Mouse (Mus musculus) limb, embryonic 14.5 days (tissue): ENCODE data around the gene Pax8. TPM values are rescaled to one million over a fixed set of nuclear protein-coding genes. Genes with fewer than 3 reads are reported as not detected.

ENCODE experiments used
- ATAC-seq: fragments of 200-750 bp; cut with Nextera tagmentation; 2 replicates; pipeline ENCODE4 v1.8.0; 2017; ENCODE audit warnings: low read depth, moderate number of reproducible peaks, moderate TSS enrichment; ENCODE audit not compliant: low FRiP score
- DNase-seq: peaks from one replicate; pipeline ENCODE4 v3.0.0-alpha.2; 2015; ENCODE audit warnings: low spot score
- H3K27ac ChIP-seq: fragments of 300-500 bp; sonication (generic); replicated peaks from 2 replicates; pipeline ENCODE4 v1.5.1; 2014; ENCODE audit warnings: low read depth, mild to moderate bottlenecking, low read length, moderate library complexity, mixed read lengths
- H3K27me3 ChIP-seq: fragments of 300-500 bp; sonication (generic); 2 replicates; pipeline ENCODE4 v1.6.1; 2014; ENCODE audit warnings: low read length, mixed read lengths; ENCODE audit not compliant: control insufficient read depth, insufficient read depth
- H3K36me3 ChIP-seq: fragments of 300-500 bp; sonication (generic); 2 replicates; pipeline ENCODE4 v1.6.1; 2014; ENCODE audit warnings: mild to moderate bottlenecking, low read length, moderate library complexity, mixed read lengths; ENCODE audit not compliant: control insufficient read depth, insufficient read depth
- H3K4me1 ChIP-seq: fragments of 300-500 bp; sonication (generic); 2 replicates; pipeline ENCODE4 v1.6.1; 2014; ENCODE audit warnings: antibody characterized with exemption, low read length, mixed read lengths; ENCODE audit not compliant: control insufficient read depth, insufficient read depth
- H3K4me2 ChIP-seq: fragments of 300-500 bp; sonication (generic); replicated peaks from 2 replicates; pipeline ENCODE4 v1.6.1; 2014; ENCODE audit warnings: low read depth, mild to moderate bottlenecking, low read length, moderate library complexity; ENCODE audit not compliant: severe bottlenecking
- H3K4me3 ChIP-seq: fragments of 300-500 bp; sonication (generic); replicated peaks from 2 replicates; pipeline ENCODE4 v1.5.1; 2014; ENCODE audit warnings: low read length
- H3K9ac ChIP-seq: fragments of 300-500 bp; sonication (generic); 2 replicates; pipeline ENCODE4 v1.6.1; 2014; ENCODE audit warnings: mild to moderate bottlenecking, low read depth, low read length, moderate library complexity; ENCODE audit not compliant: severe bottlenecking
- H3K9me3 ChIP-seq: fragments of 300-500 bp; sonication (generic); 2 replicates; pipeline ENCODE4 v1.6.1; 2016; ENCODE audit warnings: low read length; ENCODE audit not compliant: control insufficient read depth
- POLR2A ChIP-seq: fragments of 200-500 bp; IDR thresholded peaks from 2 replicates; pipeline ENCODE4 v1.8.0; 2012; ENCODE audit warnings: inconsistent platforms, mild to moderate bottlenecking, moderate library complexity, borderline replicate concordance; ENCODE audit not compliant: insufficient read depth, insufficient read length; ENCODE audit errors: extremely low read depth
- WGBS: fragments of 180-500 bp; shearing (Covaris S2); extraction: QIAGEN DNeasy Blood & Tissue Kit; methylation state at CpG from one replicate; pipeline ENCODE4 v1.1.7; 2014; 5-methylcytosine and 5-hydroxymethylcytosine counted together
- polyA plus RNA-seq, 2 experiments: library from polyadenylated mRNA; depleted of rRNA in 1 of 2; stranded (reverse) in 1 of 2; unstranded in 1 of 2; fragments of >200 nt; fragmentation: Nextera tagmentation in 1 of 2; extraction: Ambion mirVana in 1 of 2; gene quantifications; 2 replicates each; pipeline versions ENCODE4 v1.2.1 to v1.2.3; 2012 to 2014

Pax8 gene
- polyA plus RNA-seq, 2 experiments = not detected

DNA sequence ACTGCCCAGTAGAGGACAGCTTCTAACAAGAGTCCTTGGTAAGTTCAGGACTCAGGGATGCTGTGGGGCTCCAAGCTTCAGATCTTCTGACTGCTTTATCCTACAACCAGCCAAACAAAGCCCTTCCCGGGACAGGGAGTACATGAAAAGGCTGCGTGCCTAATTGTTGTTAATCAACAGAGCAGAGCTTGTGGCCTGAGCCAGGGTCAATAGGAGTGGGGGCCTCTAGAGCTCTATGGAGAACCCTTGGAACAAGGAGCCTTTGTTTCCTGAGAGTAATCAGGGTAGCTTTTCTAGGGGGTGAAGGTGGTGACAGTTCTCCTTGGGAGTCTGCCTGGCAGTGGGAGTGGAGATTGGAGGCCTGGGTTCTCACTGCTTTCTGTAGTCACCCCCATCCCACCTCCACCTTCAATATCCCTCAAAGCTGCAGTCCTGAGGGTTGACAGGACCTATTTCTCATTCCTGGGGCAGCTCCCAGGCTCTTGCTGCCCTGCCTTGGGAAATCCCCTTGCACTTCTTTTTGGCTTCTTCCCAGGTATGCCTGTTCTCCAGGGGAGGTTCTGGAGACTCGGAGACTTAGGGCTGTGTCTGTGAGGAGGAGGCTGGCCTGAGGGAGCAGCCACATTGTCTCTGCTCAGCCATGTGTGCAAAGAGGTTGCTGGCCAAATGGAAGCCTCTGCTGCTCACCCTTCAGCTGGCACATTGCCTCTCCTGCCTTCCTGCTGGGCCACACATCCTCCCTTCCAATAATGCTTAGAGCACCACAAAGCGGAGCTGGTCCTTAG is 67.5 kb downstream of the Pax8 start:
- TF ChIP-seq POLR2A = no peak
- Histone ChIP-seq H3K36me3 (no peaks in the 10 kb centered on the region), H3K4me2 (no peak overlapping the region), H3K9me3 (no peaks in the 10 kb centered on the region), H3K4me3 (no peak overlapping the region), H3K27ac (no peak overlapping the region), H3K27me3 (no peaks in the 10 kb centered on the region), H3K4me1 (no peaks in the 10 kb centered on the region), H3K9ac (no peak overlapping the region)
- ATAC-seq (no peak), DNase-seq (no peak)
- 57% methylated on average over 4 of the region's 4 CpGs for WGBS

DNA sequence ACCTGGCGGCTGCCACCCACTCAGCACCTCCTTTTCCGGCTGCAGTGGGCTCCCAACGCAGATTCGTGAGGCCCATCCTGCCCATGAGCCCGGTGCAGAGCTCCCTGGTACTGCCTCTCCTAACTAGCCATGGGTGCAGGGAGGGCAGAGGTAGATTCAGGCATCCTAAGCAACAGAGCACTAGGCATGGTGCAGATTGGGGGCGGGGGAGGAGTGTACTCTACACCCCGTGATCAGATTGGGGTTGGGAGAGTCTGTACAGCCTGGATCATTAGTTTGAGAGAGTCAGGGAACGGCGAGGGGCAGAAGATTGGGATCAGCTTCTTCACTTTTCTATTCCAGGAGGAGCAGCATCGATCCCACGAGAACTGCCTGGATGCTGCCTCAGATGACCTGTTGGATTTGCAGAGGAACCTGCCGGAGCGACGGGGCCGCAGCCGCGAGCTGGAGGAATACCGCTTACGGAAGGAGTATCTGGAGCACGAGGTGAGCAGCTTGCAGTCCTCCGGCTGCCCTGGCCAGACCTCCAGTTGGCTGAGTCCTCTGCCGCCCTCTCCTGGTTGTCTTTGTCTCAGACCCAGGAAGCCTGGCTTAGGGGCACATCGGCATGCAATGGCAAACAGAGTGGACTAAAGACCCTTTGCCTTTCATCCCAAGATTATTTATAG is 69.9 kb downstream of the Pax8 start:
- Histone ChIP-seq H3K36me3 (no peaks in the 10 kb centered on the region), H3K4me2 (peak overlapping the region; percentile 52), H3K9me3 (no peaks in the 10 kb centered on the region), H3K4me1 (no peaks in the 10 kb centered on the region), H3K27me3 (no peaks in the 10 kb centered on the region), H3K9ac (peak overlapping the region; percentile 50), H3K27ac (no peak overlapping the region), H3K4me3 (peak overlapping the region; percentile 19)
- DNase-seq (peak; percentile 82), ATAC-seq (peak; percentile 84; the same call in 1 of the 2 replicates)
- 12% methylated on average over 21 of the region's 23 CpGs for WGBS
- TF ChIP-seq POLR2A = no peak

DNA sequence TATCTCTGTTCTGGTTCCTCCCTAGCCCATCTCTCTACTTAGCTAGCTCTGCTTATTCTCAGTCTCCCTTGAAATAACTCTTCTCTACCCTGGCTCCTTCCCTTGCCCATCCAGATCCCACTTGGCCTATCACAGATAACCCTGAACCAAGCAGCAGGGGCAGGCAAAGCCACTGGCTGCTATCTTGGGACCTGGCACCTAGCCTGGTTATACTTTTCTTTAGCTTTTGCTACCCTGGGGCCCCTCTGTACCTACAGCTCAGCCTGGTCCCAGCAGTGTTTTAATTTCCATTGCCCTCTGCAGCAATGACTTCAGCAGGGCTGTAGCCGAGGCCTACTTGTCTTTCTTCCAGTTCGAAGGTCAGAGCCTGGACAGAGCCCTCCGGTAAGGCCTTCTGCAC is 74.7 kb downstream of the Pax8 start:
- Histone ChIP-seq H3K4me3 (no peak overlapping the region), H3K9ac (no peak overlapping the region), H3K27ac (no peak overlapping the region), H3K4me2 (no peak overlapping the region), H3K4me1 (no peaks in the 10 kb centered on the region), H3K27me3 (no peaks in the 10 kb centered on the region), H3K9me3 (no peaks in the 10 kb centered on the region), H3K36me3 (no peaks in the 10 kb centered on the region)
- WGBS = 81% methylated on average over 3 of the region's 3 CpGs
- no peak for TF ChIP-seq POLR2A
- ATAC-seq (no peak), DNase-seq (no peak)

DNA sequence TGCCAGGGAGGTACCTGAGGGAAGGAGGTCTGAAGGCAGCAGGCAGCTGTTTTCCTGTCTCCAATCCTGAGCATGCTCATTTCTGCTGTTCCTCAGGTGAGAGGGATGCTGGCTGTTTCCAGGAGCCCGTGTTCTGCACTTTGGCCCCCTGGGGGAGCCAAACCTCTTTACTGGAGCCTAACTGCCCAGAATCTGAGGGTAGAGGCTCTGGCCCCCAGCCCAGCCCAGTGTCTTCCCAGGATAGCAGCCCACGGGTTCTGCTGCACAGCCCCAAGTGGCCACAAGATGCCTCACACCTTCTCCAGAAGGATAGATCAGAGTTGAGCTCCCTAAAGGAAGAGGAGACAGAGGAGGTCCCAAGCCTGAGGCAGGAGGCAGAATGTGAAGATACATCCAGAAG is 78.3 kb downstream of the Pax8 start:
- no peaks in the 10 kb centered on the region for H3K36me3 ChIP-seq
- no peaks in the 10 kb centered on the region for H3K4me1 ChIP-seq
- H3K9me3 ChIP-seq = no peaks in the 10 kb centered on the region
- no peak overlapping the region for H3K4me3 ChIP-seq
- no peak overlapping the region for H3K27ac ChIP-seq
- no peak for TF ChIP-seq POLR2A
- no peaks in the 10 kb centered on the region for H3K27me3 ChIP-seq
- WGBS = 21% methylated on average over 2 of the region's 2 CpGs
- DNase-seq (no peak), ATAC-seq (no peak)
- H3K4me2 ChIP-seq = no peak overlapping the region
- H3K9ac ChIP-seq = no peak overlapping the region

GRCm38 (mm10) chr2:24393251-24393650 is 82.1 kb downstream of the Pax8 start:
- 66% methylated on average over 2 of the region's 2 CpGs for WGBS
- Histone ChIP-seq H3K4me3 (no peak overlapping the region), H3K27ac (no peak overlapping the region), H3K36me3 (no peaks in the 10 kb centered on the region), H3K4me1 (no peaks in the 10 kb centered on the region), H3K4me2 (no peak overlapping the region), H3K9ac (no peak overlapping the region), H3K9me3 (no peaks in the 10 kb centered on the region), H3K27me3 (no peaks in the 10 kb centered on the region)
- no peak for TF ChIP-seq POLR2A
- no peak for DNase-seq
- ATAC-seq = no peak
